ENCODE assay signal across 10 mouse cellular contexts in the genomic region with DNA sequence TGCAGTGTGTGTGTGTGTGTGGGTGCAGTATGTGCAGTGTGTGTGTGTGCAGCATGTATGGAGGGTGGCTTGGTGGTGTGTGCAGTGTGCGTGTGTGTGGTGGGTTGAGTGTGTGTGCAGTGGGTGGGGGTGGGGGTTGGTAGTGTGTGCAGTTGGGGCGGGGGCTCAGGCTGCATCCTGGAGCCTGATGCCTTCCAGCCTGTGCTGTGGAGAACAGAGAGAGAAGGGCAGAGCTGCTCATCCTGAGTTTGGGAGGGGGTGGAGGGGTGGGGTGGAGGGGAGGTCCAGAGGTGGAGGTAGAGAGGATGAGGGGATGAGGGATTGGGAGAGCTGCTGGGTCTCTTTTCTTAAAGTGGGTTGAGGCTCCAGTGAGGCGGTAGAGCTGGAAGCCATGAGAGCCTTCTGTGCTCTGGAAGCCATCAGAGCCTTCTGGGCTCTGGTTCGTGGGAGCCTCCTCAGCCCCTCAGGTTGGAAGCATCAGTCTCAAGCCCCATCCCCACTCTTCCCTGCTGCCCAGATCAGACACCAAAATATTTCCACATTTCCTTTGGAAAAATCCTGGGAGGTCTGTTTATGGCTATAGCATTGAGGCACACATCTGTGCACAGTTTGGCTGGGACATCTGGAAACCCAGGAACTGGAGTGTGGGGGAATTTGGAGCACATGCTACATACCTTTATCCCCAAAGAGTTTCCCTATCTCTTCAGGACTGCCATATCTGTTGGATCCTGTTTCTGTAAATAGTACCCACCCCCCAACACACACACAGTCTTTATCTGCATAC. TPM values are rescaled to one million over a fixed set of nuclear protein-coding genes. Genes with fewer than 3 reads are reported as not detected.
DNase-seq lines count a peak whose midpoint lies in the region; ATAC-seq lines count a peak whose summit lies in the region.
"Had no signal": no experiment of that assay in that cellular context is flagged by ENCODE, and none has a peak within 500 bp of the region (broad histone marks: within the 10 kb centered on the region; RNA-seq: fewer than 3 reads in every experiment).

No protein-coding gene starts in this region.

- no peaks in the 10 kb centered on the region for H3K27me3 ChIP-seq in heart, embryonic 13.5 days (replicated peaks)
- 0 out of 2 replicates have a peak, but pooled peaks cover 1% of the 10 kb centered on the region for H3K27me3 ChIP-seq in liver, embryonic 12.5 days (replicated peaks)

- H3K4me1 ChIP-seq in heart, embryonic 13.5 days: peaks cover 30% of the 10 kb centered on the region
- peaks cover 50% of the 10 kb centered on the region for H3K4me1 ChIP-seq in liver, embryonic 12.5 days

- H3K36me3 ChIP-seq in heart, embryonic 13.5 days: no peaks in the 10 kb centered on the region
- no peaks in the 10 kb centered on the region for H3K36me3 ChIP-seq in liver, embryonic 12.5 days

- H3K27ac ChIP-seq in heart, embryonic 13.5 days (replicated peaks): peak overlapping the region; percentile 53
- H3K27ac ChIP-seq in liver, embryonic 12.5 days: peak overlapping the region; percentile 49

- no peak overlapping the region for H3K4me2 ChIP-seq in heart, embryonic 13.5 days
- no peak overlapping the region for H3K4me2 ChIP-seq in liver, embryonic 12.5 days

- intact Hi-C loops in heart, postnatal 10 days (cut with DNase I): no loop called here

- no peak overlapping the region for H3K4me3 ChIP-seq in heart, embryonic 13.5 days
- no peak overlapping the region for H3K4me3 ChIP-seq in liver, embryonic 12.5 days

- H3K9me3 ChIP-seq in heart, embryonic 13.5 days: no peaks in the 10 kb centered on the region
- H3K9me3 ChIP-seq in liver, embryonic 12.5 days (replicated peaks): no peaks in the 10 kb centered on the region

- no peak for ATAC-seq in heart, embryonic 13.5 days (ENCODE audit: extremely low read depth, insufficient number of reproducible peaks, low FRiP score, low TSS enrichment)
- no peak for ATAC-seq in liver, embryonic 12.5 days
- no peak for ATAC-seq in granulocyte monocyte progenitor cell, adult 5-6 weeks (replicated peaks; ENCODE audit: poor library complexity, severe bottlenecking)

- no peak overlapping the region for H3K9ac ChIP-seq in heart, embryonic 13.5 days
- H3K9ac ChIP-seq in liver, embryonic 12.5 days: no peak overlapping the region

- DNase-seq in heart, postnatal 10 days: no peak
- DNase-seq in retina, postnatal 1 day: peak; percentile 12
- no peak for DNase-seq in retina, embryonic 14.5 days (ENCODE audit: low spot score)
- no peak for DNase-seq in adrenal gland, postnatal 10 days
- no peak for DNase-seq in spleen, adult 18-20 months
- DNase-seq: midbrain, embryonic 14.5 days; right cerebral cortex, postnatal 14 days had no signal

- WGBS in heart, embryonic 13.5 days: 52% methylated on average over 4 of the region's 4 CpGs
- 73% methylated on average over 4 of the region's 4 CpGs for whole genome bisulfite sequencing in liver, embryonic 12.5 days (ENCODE audit: insufficient replicate concordance)

RNA-seq across cellular contexts. Expression of a gene that starts 21.6 kb away (rescaled TPM):
- polyA plus RNA-seq in heart, embryonic 13.5 days (2015; fragmentation: Nextera tagmentation; extraction: Ambion mirVana): 28.0 and 29.7 TPM in 2 replicates
- total RNA-seq in heart, postnatal 10 days (2021): 10 to 100 TPM; 24.3 to 28.6 TPM
- 37.8 and 44.1 TPM in 2 replicates for polyA plus RNA-seq in liver, embryonic 12.5 days (2016; fragmentation: Nextera tagmentation; extraction: Ambion mirVana)
- total RNA-seq in adrenal gland, postnatal 10 days (2021): 10 to 100 TPM; 24.8 to 46.9 TPM
- total RNA-seq in granulocyte monocyte progenitor cell, adult 5-6 weeks (2014; fragmentation: Nextera tagmentation): 11.1 and 14.2 TPM in 2 replicates
- 7.1 and 11.6 TPM in 2 replicates for total RNA-seq in granulocyte monocyte progenitor cell, adult 5-6 weeks (2017)

RNA-seq across cellular contexts. Expression of a gene that starts 49.3 kb away (rescaled TPM):
- 0.19 and 0.43 TPM in 2 replicates for polyA plus RNA-seq in heart, embryonic 13.5 days (2015; fragmentation: Nextera tagmentation; extraction: Ambion mirVana)
- total RNA-seq in heart, postnatal 10 days (2021): under 1 TPM; 0.12 to 0.17 TPM
- polyA plus RNA-seq in liver, embryonic 12.5 days (2016; fragmentation: Nextera tagmentation; extraction: Ambion mirVana): not detected in 2 replicates
- under 1 TPM in 1 of 2 experiments, not detected in 1; 0.12 TPM for total RNA-seq in adrenal gland, postnatal 10 days (2021)
- not detected in 2 replicates for total RNA-seq in granulocyte monocyte progenitor cell, adult 5-6 weeks (2014; fragmentation: Nextera tagmentation)
- total RNA-seq in granulocyte monocyte progenitor cell, adult 5-6 weeks (2017): not detected in 2 replicates
- polyA plus RNA-seq: midbrain, embryonic 14.5 days had no signal

RNA-seq across cellular contexts. Expression of a gene that starts 51.1 kb away (rescaled TPM):
- polyA plus RNA-seq in heart, embryonic 13.5 days (2015; fragmentation: Nextera tagmentation; extraction: Ambion mirVana): not detected in 2 replicates
- total RNA-seq in heart, postnatal 10 days (2021): under 1 TPM; 0.20 to 0.26 TPM
- polyA plus RNA-seq in liver, embryonic 12.5 days (2016; fragmentation: Nextera tagmentation; extraction: Ambion mirVana): not detected in 2 replicates
- not detected for total RNA-seq in adrenal gland, postnatal 10 days (2021)
- not detected in 2 replicates for total RNA-seq in granulocyte monocyte progenitor cell, adult 5-6 weeks (2014; fragmentation: Nextera tagmentation)
- total RNA-seq in granulocyte monocyte progenitor cell, adult 5-6 weeks (2017): not detected in 2 replicates
- polyA plus RNA-seq: midbrain, embryonic 14.5 days had no signal
